Mouse (Mus musculus): ENCODE data around the gene Gm20792. TPM values are rescaled to one million over a fixed set of nuclear protein-coding genes. Genes with fewer than 3 reads are reported as not detected.

Gm20792 gene
- polyA plus RNA-seq (2017; shearing (Covaris generic)), result not detected

GRCm38 (mm10) chrY:48311555-48311954 is at the start of gene Gm20792:
TSS of gene Gm20792 (plus strand) at chrY:48311855.

Data from inflammation-experienced regulatory T-cells (primary cell).